Mouse (Mus musculus) liver, adult 2 months (tissue): Measurements from ENCODE around the gene Lgals2. TPM values are rescaled to one million over a fixed set of nuclear protein-coding genes. Genes with fewer than 3 reads are reported as not detected.

Experiments used
- DNase-seq: peaks from one replicate; pipeline ENCODE4 v3.0.0-alpha.2; 2011; ENCODE audit warnings: low read depth, low spot score; ENCODE audit errors: extremely low read depth
- H3K27ac ChIP-seq: fragments of 200-500 bp; replicated peaks from 2 replicates; pipeline ENCODE4 v1.5.1; 2012; ENCODE audit warnings: low read depth, mild to moderate bottlenecking, control low read depth, inconsistent platforms, low read length; ENCODE audit not compliant: insufficient read depth
- H3K27me3 ChIP-seq: fragments of 200-500 bp; 2 replicates; pipeline ENCODE4 v1.6.1; 2012; ENCODE audit warnings: mild to moderate bottlenecking, moderate library complexity, low read length, inconsistent platforms; ENCODE audit not compliant: control insufficient read depth, insufficient read depth
- H3K36me3 ChIP-seq: fragments of 200-500 bp; 2 replicates; pipeline ENCODE4 v1.6.1; 2012; ENCODE audit warnings: low read length, inconsistent platforms; ENCODE audit not compliant: control insufficient read depth, insufficient read depth
- H3K4me1 ChIP-seq: fragments of 200-500 bp; 2 replicates; pipeline ENCODE4 v1.6.1; 2011; ENCODE audit warnings: low read length; ENCODE audit not compliant: control insufficient read depth, insufficient read depth
- H3K4me3 ChIP-seq: fragments of 200-500 bp; 2 replicates; pipeline ENCODE4 v1.5.1; 2011; ENCODE audit warnings: low read depth, mild to moderate bottlenecking, control low read depth, low read length, moderate library complexity; ENCODE audit not compliant: insufficient read depth
- H3K79me2 ChIP-seq: fragments of 200-500 bp; 2 replicates; pipeline ENCODE4 v1.6.1; 2012; ENCODE audit warnings: inconsistent platforms, mild to moderate bottlenecking, low read length, moderate library complexity; ENCODE audit not compliant: control insufficient read depth, insufficient read depth
- H3K9ac ChIP-seq: fragments of 200-500 bp; 2 replicates; pipeline ENCODE4 v1.6.1; 2012; ENCODE audit warnings: low read depth, mild to moderate bottlenecking, control low read depth, inconsistent platforms, low read length
- CTCF ChIP-seq: fragments of 200-500 bp; IDR thresholded peaks from 2 replicates; pipeline ENCODE4 v1.5.1; 2011; ENCODE audit warnings: low read depth, low read length, control low read depth
- POLR2A ChIP-seq: fragments of 200-500 bp; IDR thresholded peaks from 2 replicates; pipeline ENCODE4 v1.6.1; 2011; ENCODE audit warnings: low read length, control low read depth; ENCODE audit not compliant: insufficient read depth; ENCODE audit errors: extremely low read depth
- WGBS: fragments of 180-500 bp; shearing (Covaris S2); methylation state at CpG from one replicate; pipeline ENCODE4 v1.1.7; 2018; 5-methylcytosine and 5-hydroxymethylcytosine counted together
- polyA plus RNA-seq: library from polyadenylated mRNA; depleted of rRNA; stranded (reverse); fragments of >200 nt; gene quantifications from 2 replicates; pipeline ENCODE4 v1.2.3, GENCODE M21; 2012; rRNA removed
- total RNA-seq: library from RNA; depleted of rRNA; stranded (reverse); fragments of >200 nt; gene quantifications from 2 replicates; pipeline ENCODE4 v1.2.3, GENCODE M21; 2014; rRNA removed

The Lgals2 gene
- total RNA-seq: 0.55 TPM in 1 of 2 replicates, not detected in the other
- polyA plus RNA-seq: 0.57 TPM in 1 of 2 replicates, not detected in the other

- no peak for TF ChIP-seq POLR2A
- no peak for TF ChIP-seq CTCF
- no peak for DNase-seq
- peaks cover 3% of the 10 kb centered on the region for H3K4me1 ChIP-seq
- no peak within 1 kb of the TSS for H3K9ac ChIP-seq
- H3K4me3 ChIP-seq: no peak within 1 kb of the TSS
- no peaks in the 10 kb centered on the region for H3K27me3 ChIP-seq
- no peak within 1 kb of the TSS for H3K27ac ChIP-seq
- no peaks in the 10 kb centered on the region for H3K36me3 ChIP-seq
- WGBS: 31% methylated on average over 8 of the region's 8 CpGs
- no peaks in the 10 kb centered on the region for H3K79me2 ChIP-seq
These were observed at the start of gene Lgals2 for GRCm38 (mm10) chr15:78855303-78855965. Gene Lgals2, minus strand, starts transcription at chr15:78855529.

DNA sequence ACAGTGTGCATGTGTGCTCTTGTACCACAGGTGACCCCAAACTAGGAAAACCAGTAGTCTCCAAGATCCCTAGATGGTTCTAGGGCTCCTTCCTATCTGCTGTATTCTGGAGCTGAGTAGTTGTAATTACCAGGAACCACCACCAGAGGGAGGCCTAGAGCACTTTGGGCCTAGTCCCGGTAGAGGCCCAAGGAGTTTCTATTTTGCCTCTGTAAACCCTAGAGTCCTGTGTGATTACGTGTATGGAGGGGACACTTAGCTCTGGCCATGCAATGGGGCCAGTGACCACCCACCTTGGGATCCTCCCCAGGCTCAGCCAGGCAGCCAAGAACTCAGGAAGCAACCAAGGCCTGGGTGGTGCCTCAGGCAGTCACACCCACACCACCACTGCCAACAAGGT, 47.9 kb upstream of the Lgals2 start:
- no peak overlapping the region for H3K27ac ChIP-seq
- TF ChIP-seq CTCF: peak; percentile 76
- TF ChIP-seq POLR2A: no peak

DNA sequence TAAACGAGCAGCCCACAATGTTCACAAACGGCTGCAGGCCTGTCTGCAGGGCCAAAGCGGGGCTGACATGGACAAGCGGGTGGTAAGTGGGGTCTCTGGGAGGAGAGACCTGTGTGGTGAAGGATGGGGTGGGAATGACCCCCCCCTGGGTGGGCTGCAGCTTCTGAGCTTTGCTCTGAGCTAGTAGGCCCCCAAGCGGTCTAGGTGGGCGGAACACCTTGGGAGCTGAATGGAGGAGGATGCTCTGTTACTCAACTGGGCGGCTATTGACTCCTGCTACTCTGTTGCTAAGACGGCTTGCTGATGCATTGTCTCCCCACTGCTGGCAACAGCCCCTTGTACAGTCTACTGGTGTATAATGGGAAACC, 46.1 kb upstream of the Lgals2 start:
- no peak overlapping the region for H3K27ac ChIP-seq
- no peak for TF ChIP-seq CTCF
- TF ChIP-seq POLR2A: no peak

More for the DNA sequence above, 47.9 kb upstream of the Lgals2 start:
- peak; percentile 46 for DNase-seq
- 2% methylated on average over 2 of the region's 2 CpGs for WGBS
- no peaks in the 10 kb centered on the region; the same call in 1 of the 2 replicates for H3K4me1 ChIP-seq
- H3K36me3 ChIP-seq: no peaks in the 10 kb centered on the region
- no peaks in the 10 kb centered on the region for H3K79me2 ChIP-seq
- H3K27me3 ChIP-seq: no peaks in the 10 kb centered on the region
- H3K4me3 ChIP-seq: no peak overlapping the region
- no peak overlapping the region for H3K9ac ChIP-seq

DNA sequence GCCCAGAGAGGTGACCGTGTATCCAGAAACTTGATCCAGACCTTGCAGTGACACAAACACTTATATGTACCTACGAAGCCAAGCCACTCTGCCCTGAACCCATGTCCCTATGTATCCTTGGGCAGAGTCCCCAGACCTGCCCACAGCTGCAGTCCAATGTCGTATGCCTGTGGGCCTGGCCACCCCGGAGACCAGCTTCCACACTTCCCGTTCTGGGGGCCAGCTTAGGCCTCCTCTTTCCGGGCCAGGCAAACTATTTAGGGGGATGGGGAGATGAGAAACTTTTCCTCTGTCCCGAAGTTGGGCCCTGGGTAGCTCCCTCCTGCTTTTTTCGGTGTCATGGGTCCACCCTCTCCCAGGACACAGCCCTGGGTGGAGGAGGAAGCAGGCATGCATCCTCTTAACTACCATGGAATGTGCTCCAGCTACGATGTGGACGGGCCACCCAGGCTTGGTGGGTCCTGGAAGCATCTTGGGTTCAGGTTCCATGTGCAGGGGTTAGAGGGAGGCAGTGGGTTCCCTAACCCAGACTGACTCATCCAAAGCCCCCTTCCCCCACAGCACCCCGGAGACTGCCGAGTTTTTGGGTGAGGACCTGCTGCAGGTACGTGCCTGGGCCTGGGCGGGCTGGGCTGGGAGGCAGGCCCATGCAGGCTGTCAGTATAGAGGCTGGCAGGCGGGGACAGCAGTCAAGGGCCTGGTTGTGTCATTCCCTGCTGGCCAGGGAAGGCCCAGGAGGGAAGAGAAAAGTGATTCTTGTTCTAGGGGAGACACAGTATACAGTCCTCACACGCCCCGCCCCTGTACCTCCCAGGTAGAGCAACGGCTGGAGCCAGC, 45.5 kb upstream of the Lgals2 start:
- 54% methylated on average over 18 of the region's 18 CpGs for WGBS
- Histone ChIP-seq H3K4me1 (no peaks in the 10 kb centered on the region; the same call in 1 of the 2 replicates), H3K27me3 (no peaks in the 10 kb centered on the region), H3K79me2 (no peaks in the 10 kb centered on the region), H3K4me3 (peak overlapping the region; percentile 52), H3K36me3 (no peaks in the 10 kb centered on the region), H3K27ac (no peak overlapping the region), H3K9ac (peak overlapping the region; percentile 41; the same call in 1 of the 2 replicates)
- TF ChIP-seq CTCF: no peak
- TF ChIP-seq POLR2A: no peak
- no peak for DNase-seq

More for the DNA sequence above, 46.1 kb upstream of the Lgals2 start:
- H3K79me2 ChIP-seq: no peaks in the 10 kb centered on the region
- H3K9ac ChIP-seq: no peak overlapping the region
- H3K36me3 ChIP-seq: no peaks in the 10 kb centered on the region
- H3K4me1 ChIP-seq: no peaks in the 10 kb centered on the region; the same call in 1 of the 2 replicates
- no peak for DNase-seq
- no peaks in the 10 kb centered on the region for H3K27me3 ChIP-seq
- WGBS: 85% methylated on average over 8 of the region's 8 CpGs
- no peak overlapping the region for H3K4me3 ChIP-seq

GRCm38 (mm10) chr15:78899740-78900584, 44.6 kb upstream of the Lgals2 start, which contains the start of gene Sh3bp1:
Gene Sh3bp1, plus strand, starts transcription at chr15:78899768.
- DNase-seq: no peak
- peak within 1 kb of the TSS; percentile 61 for H3K9ac ChIP-seq
- H3K27me3 ChIP-seq: no peaks in the 10 kb centered on the region
- no peaks in the 10 kb centered on the region; the same call in 1 of the 2 replicates for H3K4me1 ChIP-seq
- no peaks in the 10 kb centered on the region for H3K79me2 ChIP-seq
- 8% methylated on average over 47 of the region's 47 CpGs for WGBS
- H3K36me3 ChIP-seq: no peaks in the 10 kb centered on the region
- H3K27ac ChIP-seq: peak within 1 kb of the TSS; percentile 3; the same call in 1 of the 2 replicates
- H3K4me3 ChIP-seq: peak within 1 kb of the TSS; percentile 52
- no peak for TF ChIP-seq CTCF
- 0 out of 2 replicates have a peak, but pooled peaks have one; percentile 23 for TF ChIP-seq POLR2A
